Mouse (Mus musculus): ENCODE measurements around the gene Gm15557.

GRCm38 (mm10) chr2:155991151-155991550 is 50.6 kb downstream of the Gm15557 start:
- TF ChIP-seq CTCF (IDR thresholded peaks at IDR 0.05; ENCODE audit: insufficient read depth, low read depth, low read length), result no peak
- TF ChIP-seq POLR2A (IDR thresholded peaks at IDR 0.05; ENCODE audit: insufficient read depth, low read depth, low read length), result no peak
